Mouse (Mus musculus): Measurements from ENCODE around the gene Adad2. TPM values are rescaled to one million over a fixed set of nuclear protein-coding genes. Genes with fewer than 3 reads are reported as not detected.

The Adad2 gene
- polyA plus RNA-seq, 1 experiment from 2014 or later: not detected

- H3K4me3 ChIP-seq (ENCODE audit: low read depth, low read length): peak overlapping the region; percentile 75
- no peaks in the 10 kb centered on the region for H3K27me3 ChIP-seq (ENCODE audit: control insufficient read depth, insufficient read depth, low read length)
- no peaks in the 10 kb centered on the region for H3K9me3 ChIP-seq (ENCODE audit: control insufficient read depth, low read length)
- no peak for ATAC-seq (ENCODE audit: low read depth)
- H3K36me3 ChIP-seq (ENCODE audit: control insufficient read depth, insufficient read depth, low read length): peaks cover 27% of the 10 kb centered on the region
- WGBS: 42% methylated on average over 12 of the region's 12 CpGs
- peak overlapping the region; percentile 91 for H3K4me2 ChIP-seq (ENCODE audit: low read depth, low read length)
- peaks cover 7% of the 10 kb centered on the region; the same call in 1 of the 2 replicates for H3K4me1 ChIP-seq (ENCODE audit: control insufficient read depth, insufficient read depth, low read length)
- peak overlapping the region; percentile 79 for H3K9ac ChIP-seq (replicated peaks; ENCODE audit: low read depth, low read length)
- no peak overlapping the region for H3K27ac ChIP-seq (ENCODE audit: low read depth, low read length)
Observed at GRCm38 (mm10) chr8:119604398-119604803, 8.1 kb upstream of the Adad2 start.

- Histone ChIP-seq H3K36me3 (ENCODE audit: control insufficient read depth, insufficient read depth, low read length) (peaks cover 23% of the 10 kb centered on the region), H3K27me3 (ENCODE audit: control insufficient read depth, insufficient read depth, low read length) (no peaks in the 10 kb centered on the region), H3K9ac (replicated peaks; ENCODE audit: low read depth, low read length) (peak within 1 kb of the TSS; percentile 79), H3K4me3 (ENCODE audit: low read depth, low read length) (peak within 1 kb of the TSS; percentile 75), H3K4me1 (ENCODE audit: control insufficient read depth, insufficient read depth, low read length) (peaks cover 7% of the 10 kb centered on the region; the same call in 1 of the 2 replicates), H3K27ac (ENCODE audit: low read depth, low read length) (no peak within 1 kb of the TSS), H3K4me2 (ENCODE audit: low read depth, low read length) (peak within 1 kb of the TSS; percentile 91), H3K9me3 (ENCODE audit: control insufficient read depth, low read length) (no peaks in the 10 kb centered on the region)
- WGBS: under 1% methylated on average over 23 of the region's 23 CpGs
- ATAC-seq (ENCODE audit: low read depth): peak; percentile 77; the same call in 1 of the 2 replicates
Observed at GRCm38 (mm10) chr8:119604996-119605395, 7.6 kb upstream of the Adad2 start, which contains the start of gene Taf1c. Gene Taf1c, minus strand, starts transcription at chr8:119605222.

GRCm38 (mm10) chr8:119606224-119606623 lies 6.3 kb upstream of the Adad2 start:
- H3K4me1 ChIP-seq (ENCODE audit: control insufficient read depth, insufficient read depth, low read length): peaks cover 7% of the 10 kb centered on the region; the same call in 1 of the 2 replicates
- H3K4me3 ChIP-seq (ENCODE audit: low read depth, low read length): no peak overlapping the region
- whole genome bisulfite sequencing: 92% methylated on average over 2 of the region's 2 CpGs
- no peak for ATAC-seq (ENCODE audit: low read depth)
- H3K36me3 ChIP-seq (ENCODE audit: control insufficient read depth, insufficient read depth, low read length): peaks cover 12% of the 10 kb centered on the region; the same call in 1 of the 2 replicates
- no peak overlapping the region for H3K27ac ChIP-seq (ENCODE audit: low read depth, low read length)
- H3K9ac ChIP-seq (replicated peaks; ENCODE audit: low read depth, low read length): no peak overlapping the region
- H3K9me3 ChIP-seq (ENCODE audit: control insufficient read depth, low read length): no peaks in the 10 kb centered on the region
- H3K27me3 ChIP-seq (ENCODE audit: control insufficient read depth, insufficient read depth, low read length): no peaks in the 10 kb centered on the region
- H3K4me2 ChIP-seq (ENCODE audit: low read depth, low read length): no peak overlapping the region

GRCm38 (mm10) chr8:119615096-119615495 lies 2.5 kb downstream of the Adad2 start:
- Histone ChIP-seq H3K4me2 (ENCODE audit: low read depth, low read length) (no peak overlapping the region), H3K9ac (replicated peaks; ENCODE audit: low read depth, low read length) (no peak overlapping the region), H3K27me3 (ENCODE audit: control insufficient read depth, insufficient read depth, low read length) (no peaks in the 10 kb centered on the region), H3K4me3 (ENCODE audit: low read depth, low read length) (no peak overlapping the region), H3K27ac (ENCODE audit: low read depth, low read length) (no peak overlapping the region), H3K36me3 (ENCODE audit: control insufficient read depth, insufficient read depth, low read length) (no peaks in the 10 kb centered on the region), H3K9me3 (ENCODE audit: control insufficient read depth, low read length) (no peaks in the 10 kb centered on the region), H3K4me1 (ENCODE audit: control insufficient read depth, insufficient read depth, low read length) (no peaks in the 10 kb centered on the region)
- 82% methylated on average over 14 of the region's 14 CpGs for WGBS
- ATAC-seq (ENCODE audit: low read depth): no peak

- no peak overlapping the region for H3K4me2 ChIP-seq (ENCODE audit: low read depth, low read length)
- no peak overlapping the region for H3K9ac ChIP-seq (replicated peaks; ENCODE audit: low read depth, low read length)
- WGBS: 79% methylated on average over 7 of the region's 7 CpGs
- H3K9me3 ChIP-seq (ENCODE audit: control insufficient read depth, low read length): no peaks in the 10 kb centered on the region
- H3K4me3 ChIP-seq (ENCODE audit: low read depth, low read length): no peak overlapping the region
- no peaks in the 10 kb centered on the region for H3K36me3 ChIP-seq (ENCODE audit: control insufficient read depth, insufficient read depth, low read length)
- no peak for ATAC-seq (ENCODE audit: low read depth)
- H3K27me3 ChIP-seq (ENCODE audit: control insufficient read depth, insufficient read depth, low read length): no peaks in the 10 kb centered on the region
- no peak overlapping the region for H3K27ac ChIP-seq (ENCODE audit: low read depth, low read length)
- H3K4me1 ChIP-seq (ENCODE audit: control insufficient read depth, insufficient read depth, low read length): no peaks in the 10 kb centered on the region
Observed at GRCm38 (mm10) chr8:119616358-119616757, 3.8 kb downstream of the Adad2 start.

GRCm38 (mm10) chr8:119616811-119617210 lies 4.3 kb downstream of the Adad2 start:
- no peaks in the 10 kb centered on the region for H3K9me3 ChIP-seq (ENCODE audit: control insufficient read depth, low read length)

GRCm38 (mm10) chr8:119617586-119617985 lies 5.0 kb downstream of the Adad2 start:
- H3K4me2 ChIP-seq (ENCODE audit: low read depth, low read length): no peak overlapping the region
- H3K4me1 ChIP-seq (ENCODE audit: control insufficient read depth, insufficient read depth, low read length): no peaks in the 10 kb centered on the region
- WGBS: 98% methylated on average over 5 of the region's 5 CpGs

More at GRCm38 (mm10) chr8:119616811-119617210, 4.3 kb downstream of the Adad2 start:
- WGBS: 84% methylated on average over 4 of the region's 4 CpGs
- Histone ChIP-seq H3K4me2 (ENCODE audit: low read depth, low read length) (no peak overlapping the region), H3K4me1 (ENCODE audit: control insufficient read depth, insufficient read depth, low read length) (no peaks in the 10 kb centered on the region), H3K36me3 (ENCODE audit: control insufficient read depth, insufficient read depth, low read length) (no peaks in the 10 kb centered on the region), H3K4me3 (ENCODE audit: low read depth, low read length) (no peak overlapping the region), H3K27ac (ENCODE audit: low read depth, low read length) (no peak overlapping the region), H3K9ac (replicated peaks; ENCODE audit: low read depth, low read length) (no peak overlapping the region), H3K27me3 (ENCODE audit: control insufficient read depth, insufficient read depth, low read length) (no peaks in the 10 kb centered on the region)
- ATAC-seq (ENCODE audit: low read depth): no peak

GRCm38 (mm10) chr8:119618887-119619286 lies 6.3 kb downstream of the Adad2 start:
- H3K36me3 ChIP-seq (ENCODE audit: control insufficient read depth, insufficient read depth, low read length): no peaks in the 10 kb centered on the region
- no peak overlapping the region for H3K4me3 ChIP-seq (ENCODE audit: low read depth, low read length)
- no peak overlapping the region for H3K9ac ChIP-seq (replicated peaks; ENCODE audit: low read depth, low read length)
- WGBS: 79% methylated on average over 5 of the region's 5 CpGs
- H3K27me3 ChIP-seq (ENCODE audit: control insufficient read depth, insufficient read depth, low read length): no peaks in the 10 kb centered on the region
- H3K4me1 ChIP-seq (ENCODE audit: control insufficient read depth, insufficient read depth, low read length): no peaks in the 10 kb centered on the region
- ATAC-seq (ENCODE audit: low read depth): no peak
- H3K9me3 ChIP-seq (ENCODE audit: control insufficient read depth, low read length): no peaks in the 10 kb centered on the region
- H3K4me2 ChIP-seq (ENCODE audit: low read depth, low read length): no peak overlapping the region
- H3K27ac ChIP-seq (ENCODE audit: low read depth, low read length): no peak overlapping the region

More at GRCm38 (mm10) chr8:119617586-119617985, 5.0 kb downstream of the Adad2 start:
- no peak overlapping the region for H3K27ac ChIP-seq (ENCODE audit: low read depth, low read length)
- H3K4me3 ChIP-seq (ENCODE audit: low read depth, low read length): no peak overlapping the region
- H3K9me3 ChIP-seq (ENCODE audit: control insufficient read depth, low read length): no peaks in the 10 kb centered on the region
- ATAC-seq (ENCODE audit: low read depth): no peak
- no peaks in the 10 kb centered on the region for H3K36me3 ChIP-seq (ENCODE audit: control insufficient read depth, insufficient read depth, low read length)
- H3K27me3 ChIP-seq (ENCODE audit: control insufficient read depth, insufficient read depth, low read length): no peaks in the 10 kb centered on the region
- no peak overlapping the region for H3K9ac ChIP-seq (replicated peaks; ENCODE audit: low read depth, low read length)

GRCm38 (mm10) chr8:119620116-119620840 lies 7.7 kb downstream of the Adad2 start:
- Histone ChIP-seq H3K27ac (ENCODE audit: low read depth, low read length) (no peak overlapping the region), H3K4me2 (ENCODE audit: low read depth, low read length) (no peak overlapping the region), H3K9me3 (ENCODE audit: control insufficient read depth, low read length) (no peaks in the 10 kb centered on the region), H3K9ac (replicated peaks; ENCODE audit: low read depth, low read length) (no peak overlapping the region), H3K4me1 (ENCODE audit: control insufficient read depth, insufficient read depth, low read length) (no peaks in the 10 kb centered on the region), H3K36me3 (ENCODE audit: control insufficient read depth, insufficient read depth, low read length) (no peaks in the 10 kb centered on the region), H3K27me3 (ENCODE audit: control insufficient read depth, insufficient read depth, low read length) (no peaks in the 10 kb centered on the region), H3K4me3 (ENCODE audit: low read depth, low read length) (no peak overlapping the region)
- 73% methylated on average over 6 of the region's 6 CpGs for WGBS
- ATAC-seq (ENCODE audit: low read depth): no peak

All from neural tube, embryonic 14.5 days (tissue).